Mouse (Mus musculus): ENCODE results near the gene Scyl1. TPM values are rescaled to one million over a fixed set of nuclear protein-coding genes. Genes with fewer than 3 reads are reported as not detected.
A peak's percentile ranks its signal among the peaks of the same experiment; 100 is the strongest.

Gene Scyl1
- total and polyA plus RNA-seq, 3 experiments: 36.0 to 64.1 TPM; not detected in 1

DNA sequence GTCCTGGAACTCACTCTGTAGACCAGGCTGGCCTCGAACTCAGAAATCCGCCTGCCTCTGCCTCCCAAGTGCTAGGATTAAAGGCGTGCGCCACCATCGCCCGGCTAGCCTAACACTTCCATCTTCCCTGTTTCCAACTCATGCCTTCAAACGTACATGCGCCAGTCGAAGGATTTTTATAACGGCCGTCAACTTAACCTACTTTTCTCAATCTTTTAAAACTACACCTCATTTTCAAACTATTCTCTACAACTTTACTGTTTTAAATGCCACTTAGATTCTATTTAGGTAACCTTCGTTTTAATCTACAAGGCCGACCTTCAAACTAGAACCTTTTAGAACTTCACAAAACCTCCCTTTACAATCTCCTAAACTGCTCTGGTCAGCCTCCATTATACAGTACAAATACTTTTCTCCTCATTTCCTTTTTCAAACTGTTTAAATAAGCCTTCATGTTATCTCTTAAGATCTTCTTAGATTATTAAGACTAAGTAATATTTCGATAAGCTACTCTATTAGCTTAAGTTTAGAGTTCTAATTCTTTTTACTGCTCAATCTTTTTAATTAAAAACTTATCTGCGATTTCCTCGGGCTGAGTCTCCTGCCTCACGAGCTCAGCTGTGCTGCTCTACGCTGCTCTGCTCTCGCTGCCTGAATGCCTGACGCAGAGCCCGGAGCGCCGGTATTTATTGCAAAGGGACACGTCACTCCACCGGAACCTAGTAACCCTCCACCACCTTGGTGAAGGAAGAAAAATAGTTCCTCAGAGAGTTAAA, 31.0 kb upstream of the Scyl1 start:
- Histone ChIP-seq H3K4me1 (ENCODE audit: control insufficient read depth in 1 of 2, insufficient read depth in 2 of 2, low read length in 2 of 2) (peaks cover 0 to 34% of the 10 kb centered on the region in 2 experiments; a peak in 3 of 4 replicates), H3K27me3 (ENCODE audit: control insufficient read depth in 1 of 2, insufficient read depth in 2 of 2, low read length in 2 of 2) (no peaks in the 10 kb centered on the region), H3K4me3 (ENCODE audit: control insufficient read depth in 1 of 2, insufficient read depth in 1 of 2, low read depth in 2 of 2, low read length in 2 of 2) (peak overlapping the region; percentile 58 to 84)
- TF ChIP-seq CHD1 (IDR thresholded peaks at IDR 0.05; ENCODE audit: low read depth, low read length) (peak; percentile 98), USF1 (IDR thresholded peaks at IDR 0.05; ENCODE audit: low read depth, low read length) (no peak), KAT2A (conservative IDR thresholded peaks at IDR 0.05; ENCODE audit: low read depth, low read length) (peak; percentile 94), POLR2AphosphoS5 (IDR thresholded peaks at IDR 0.05; ENCODE audit: borderline replicate concordance, low read depth, low read length) (peak; percentile 99), GABPA (IDR thresholded peaks at IDR 0.05; ENCODE audit: low read depth, low read length) (no peak), E2F4 (IDR thresholded peaks at IDR 0.05; ENCODE audit: borderline replicate concordance, low read depth, low read length) (no peak), MAZ (IDR thresholded peaks at IDR 0.05; ENCODE audit: low read depth, low read length) (peak; percentile 80), MYC (IDR thresholded peaks at IDR 0.05; ENCODE audit: low read depth, low read length) (peak; percentile 53; the same call in 1 of the 2 replicates), TBP (IDR thresholded peaks at IDR 0.05; ENCODE audit: low read depth, low read length) (peak; percentile 99), USF2 (IDR thresholded peaks at IDR 0.05; ENCODE audit: borderline replicate concordance in 1 of 2, insufficient read depth in 1 of 2, low read depth in 1 of 2, low read length in 2 of 2) (no peak), MAX (IDR thresholded peaks at IDR 0.05; ENCODE audit: low read length) (0 out of 2 replicates have a peak, but pooled peaks have one; percentile 24), CHD2 (IDR thresholded peaks at IDR 0.05; ENCODE audit: low read length) (no peak), HCFC1 (IDR thresholded peaks at IDR 0.05; ENCODE audit: low read depth, low read length) (peak; percentile 79), POLR2A (IDR thresholded peaks at IDR 0.05; ENCODE audit: control insufficient read depth in 1 of 2, insufficient read depth in 1 of 2, low read depth in 1 of 2, low read length in 2 of 2, poor library complexity in 1 of 2) (peak; percentile 100), ELF1 (IDR thresholded peaks at IDR 0.05; ENCODE audit: low read depth, low read length) (no peak), ETS1 (IDR thresholded peaks at IDR 0.05; ENCODE audit: low read depth, low read length) (peak; percentile 90), SIN3A (IDR thresholded peaks at IDR 0.05; ENCODE audit: low read length) (peak; percentile 94), GATA1 (IDR thresholded peaks at IDR 0.05; ENCODE audit: low read depth, low read length) (peak; percentile 65), NELFE (IDR thresholded peaks at IDR 0.05; ENCODE audit: low read depth, low read length) (peak; percentile 100), MYB (IDR thresholded peaks at IDR 0.05; ENCODE audit: low read depth, low read length) (peak; percentile 63), MEF2A (IDR thresholded peaks at IDR 0.05; ENCODE audit: extremely low read depth, insufficient replicate concordance, low read depth, low read length, poor library complexity, severe bottlenecking) (peak; percentile 97), UBTF (IDR thresholded peaks at IDR 0.05; ENCODE audit: borderline replicate concordance, insufficient read depth, low read depth, low read length) (no peak), SMC3 (IDR thresholded peaks at IDR 0.05; ENCODE audit: low read depth, low read length) (no peak), CTCF (IDR thresholded peaks at IDR 0.05 in 2 of 3, conservative IDR thresholded peaks at IDR 0.05 in 1 of 3; ENCODE audit: control insufficient read depth in 1 of 3, insufficient read depth in 1 of 3, low read depth in 2 of 3, low read length in 3 of 3, poor library complexity in 1 of 3, severe bottlenecking in 1 of 3) (0 out of 6 replicates have a peak, but pooled peaks of 1 of the 3 experiments have one; percentile 5), ZC3H11A (IDR thresholded peaks at IDR 0.05; ENCODE audit: low read depth, low read length) (no peak), BHLHE40 (IDR thresholded peaks at IDR 0.05; ENCODE audit: borderline replicate concordance, low read depth, low read length) (no peak), RCOR1 (IDR thresholded peaks at IDR 0.05; ENCODE audit: low read depth, low read length) (peak; percentile 10; the same call in 1 of the 2 replicates), MXI1 (IDR thresholded peaks at IDR 0.05; ENCODE audit: low read depth, low read length) (peak; percentile 59), MAFK (IDR thresholded peaks at IDR 0.05; ENCODE audit: borderline replicate concordance, low read depth, low read length) (no peak), POLR2AphosphoS2 (IDR thresholded peaks at IDR 0.05; ENCODE audit: low read length) (peak; percentile 100), NRF1 (IDR thresholded peaks at IDR 0.05; ENCODE audit: insufficient read depth, low read depth, low read length, poor library complexity, severe bottlenecking) (peak; percentile 44; the same call in 1 of the 2 replicates), ZNF384 (IDR thresholded peaks at IDR 0.05; ENCODE audit: low read depth, low read length) (no peak), TAL1 (IDR thresholded peaks at IDR 0.05; ENCODE audit: low read length) (no peak), TCF12 (IDR thresholded peaks at IDR 0.05; ENCODE audit: low read depth, low read length) (peak; percentile 86), JUND (IDR thresholded peaks at IDR 0.05; ENCODE audit: low read depth, low read length) (no peak), ZMIZ1 (IDR thresholded peaks at IDR 0.05; ENCODE audit: low read depth, low read length) (peak; percentile 100)

More for the DNA sequence above, 31.0 kb upstream of the Scyl1 start:
- Histone ChIP-seq H3K9me3 (replicated peaks; ENCODE audit: insufficient read depth, low read length) (no peaks in the 10 kb centered on the region), H3K36me3 (ENCODE audit: control insufficient read depth in 1 of 2, insufficient read depth in 2 of 2, low read length in 2 of 2) (peaks cover 11 to 22% of the 10 kb centered on the region in 2 experiments), H3K9ac (ENCODE audit: control insufficient read depth, low read depth, low read length, poor library complexity, severe bottlenecking) (peak overlapping the region; percentile 95), H3K27ac (ENCODE audit: control insufficient read depth, low read depth, low read length) (peak overlapping the region; percentile 98), H3K79me2 (ENCODE audit: control insufficient read depth, insufficient read depth, low read length, poor library complexity) (peaks cover 52% of the 10 kb centered on the region)
- DNase-seq (ENCODE audit: low read depth, low spot score): peak; percentile 94
